Mouse (Mus musculus): Measurements from ENCODE around the gene Cask.

GRCm38 (mm10) chrX:13846653-13847501 lies 4.3 kb downstream of the Cask start:
- TF ChIP-seq CTCF (conservative IDR thresholded peaks at IDR 0.05; ENCODE audit: insufficient read depth, insufficient read length, low read depth, low read length) (no peak), POLR2A (IDR thresholded peaks at IDR 0.05; ENCODE audit: low read depth, low read length) (no peak)
